Mouse (Mus musculus) liver, embryonic 11.5 days (tissue): Measurements from ENCODE around the gene Gatad2b. TPM values are rescaled to one million over a fixed set of nuclear protein-coding genes. Genes with fewer than 3 reads are reported as not detected.
A peak's percentile ranks its signal among the peaks of the same experiment; 100 is the strongest.

Experiments used
- ATAC-seq: fragments of 200-750 bp; cut with Nextera tagmentation; replicated peaks from 2 replicates; pipeline ENCODE4 v1.8.0; 2017; ENCODE audit warnings: moderate number of reproducible peaks, mild to moderate bottlenecking, moderate TSS enrichment, moderate library complexity; ENCODE audit not compliant: low FRiP score
- DNase-seq: peaks from one replicate; pipeline ENCODE4 v3.0.0-alpha.2; 2017; ENCODE audit warnings: low spot score
- H3K27ac ChIP-seq: fragments of 300-500 bp; sonication (generic); 2 replicates; pipeline ENCODE4 v1.5.1; 2014; ENCODE audit warnings: mild to moderate bottlenecking, low read depth, low read length, control low read depth
- H3K27me3 ChIP-seq: fragments of 300-500 bp; sonication (generic); replicated peaks from 2 replicates; pipeline ENCODE4 v1.6.1; 2014; ENCODE audit warnings: low read length, mixed read lengths; ENCODE audit not compliant: control insufficient read depth, insufficient read depth
- H3K36me3 ChIP-seq: fragments of 300-500 bp; sonication (generic); 2 replicates; pipeline ENCODE4 v1.6.1; 2014; ENCODE audit warnings: mild to moderate bottlenecking, low read length, moderate library complexity, mixed read lengths; ENCODE audit not compliant: control insufficient read depth, insufficient read depth
- H3K4me1 ChIP-seq: fragments of 300-500 bp; sonication (generic); replicated peaks from 2 replicates; pipeline ENCODE4 v1.6.1; 2014; ENCODE audit warnings: low read length, mixed read lengths; ENCODE audit not compliant: control insufficient read depth, insufficient read depth
- H3K4me2 ChIP-seq: fragments of 300-500 bp; sonication (generic); 2 replicates; pipeline ENCODE4 v1.6.1; 2014; ENCODE audit warnings: mild to moderate bottlenecking, control low read depth, moderate library complexity
- H3K4me3 ChIP-seq: fragments of 300-500 bp; sonication (generic); 2 replicates; pipeline ENCODE4 v1.5.1; 2014; ENCODE audit warnings: low read depth, low read length, control low read depth
- H3K9ac ChIP-seq: fragments of 300-500 bp; sonication (generic); 2 replicates; pipeline ENCODE4 v1.6.1; 2014; ENCODE audit warnings: low read depth, low read length, control low read depth
- H3K9me3 ChIP-seq: fragments of 300-500 bp; sonication (generic); 2 replicates; pipeline ENCODE4 v1.6.1; 2016; ENCODE audit warnings: low read length, inconsistent platforms, mixed read lengths; ENCODE audit not compliant: control insufficient read depth
- WGBS: fragments of 180-500 bp; shearing (Covaris S2); extraction: QIAGEN DNeasy Blood & Tissue Kit; methylation state at CpG from one replicate; pipeline ENCODE4 v1.1.7; 2014; 5-methylcytosine and 5-hydroxymethylcytosine counted together
- polyA plus RNA-seq: library from polyadenylated mRNA; unstranded; fragments of >200 nt; fragmentation: Nextera tagmentation; extraction: Ambion mirVana; gene quantifications from 2 replicates; pipeline ENCODE4 v1.2.1, GENCODE M21; 2014

Gene Gatad2b
- polyA plus RNA-seq, 1 experiment from 2014 or later: 8.2 TPM

GRCm38 (mm10) chr3:90264687-90265033 lies 28.3 kb upstream of the Gatad2b start:
- 28% methylated on average over 10 of the region's 10 CpGs for WGBS
- Histone ChIP-seq H3K4me2 (peak overlapping the region; percentile 96), H3K9ac (peak overlapping the region; percentile 91), H3K4me3 (peak overlapping the region; percentile 74), H3K27ac (peak overlapping the region; percentile 94; the same call in 1 of the 2 replicates), H3K4me1 (peaks cover 25% of the 10 kb centered on the region), H3K27me3 (no peaks in the 10 kb centered on the region), H3K9me3 (no peaks in the 10 kb centered on the region), H3K36me3 (peaks cover 18% of the 10 kb centered on the region)
- no peak for DNase-seq
- ATAC-seq: no peak

- H3K27me3 ChIP-seq: no peaks in the 10 kb centered on the region
- H3K27ac ChIP-seq: peak within 1 kb of the TSS; percentile 94
- peaks cover 25% of the 10 kb centered on the region for H3K4me1 ChIP-seq
- under 1% methylated on average over 84 of the region's 87 CpGs for WGBS
- H3K36me3 ChIP-seq: peaks cover 14% of the 10 kb centered on the region
- H3K4me2 ChIP-seq: peak within 1 kb of the TSS; percentile 96
- peak within 1 kb of the TSS; percentile 91 for H3K9ac ChIP-seq
- H3K9me3 ChIP-seq: no peaks in the 10 kb centered on the region
- DNase-seq (peak; percentile 92), ATAC-seq (peak; percentile 92)
- peak within 1 kb of the TSS; percentile 74 for H3K4me3 ChIP-seq
Measured at GRCm38 (mm10) chr3:90265034-90265931, 27.7 kb upstream of the Gatad2b start, which contains the start of gene Dennd4b. Dennd4b (plus strand) TSS chr3:90265185.

GRCm38 (mm10) chr3:90265932-90266741 lies 26.8 kb upstream of the Gatad2b start:
- peak; percentile 36 for ATAC-seq
- WGBS: 16% methylated on average over 16 of the region's 16 CpGs
- peak overlapping the region; percentile 96 for H3K4me2 ChIP-seq

GRCm38 (mm10) chr3:90266901-90267775 lies 25.8 kb upstream of the Gatad2b start:
- WGBS: 88% methylated on average over 20 of the region's 20 CpGs

More at GRCm38 (mm10) chr3:90265932-90266741, 26.8 kb upstream of the Gatad2b start:
- H3K4me1 ChIP-seq: peaks cover 25% of the 10 kb centered on the region
- H3K9me3 ChIP-seq: no peaks in the 10 kb centered on the region
- H3K27ac ChIP-seq: peak overlapping the region; percentile 94
- DNase-seq: no peak
- H3K4me3 ChIP-seq: peak overlapping the region; percentile 74
- H3K9ac ChIP-seq: peak overlapping the region; percentile 91
- no peaks in the 10 kb centered on the region for H3K27me3 ChIP-seq
- H3K36me3 ChIP-seq: peaks cover 9% of the 10 kb centered on the region

GRCm38 (mm10) chr3:90268190-90268589 lies 24.8 kb upstream of the Gatad2b start:
- 95% methylated on average over 11 of the region's 11 CpGs for WGBS
- no peak overlapping the region for H3K4me2 ChIP-seq
- no peak overlapping the region for H3K4me3 ChIP-seq
- peaks cover 12% of the 10 kb centered on the region for H3K36me3 ChIP-seq
- ATAC-seq: no peak
- no peaks in the 10 kb centered on the region for H3K9me3 ChIP-seq
- peaks cover 25% of the 10 kb centered on the region for H3K4me1 ChIP-seq
- DNase-seq: no peak
- no peak overlapping the region for H3K27ac ChIP-seq
- H3K9ac ChIP-seq: no peak overlapping the region
- no peaks in the 10 kb centered on the region for H3K27me3 ChIP-seq

More at GRCm38 (mm10) chr3:90266901-90267775, 25.8 kb upstream of the Gatad2b start:
- H3K4me2 ChIP-seq: peak overlapping the region; percentile 96
- H3K27me3 ChIP-seq: no peaks in the 10 kb centered on the region
- no peaks in the 10 kb centered on the region for H3K9me3 ChIP-seq
- DNase-seq (no peak), ATAC-seq (no peak)
- H3K27ac ChIP-seq: peak overlapping the region; percentile 94
- peaks cover 11% of the 10 kb centered on the region for H3K36me3 ChIP-seq
- H3K4me1 ChIP-seq: peaks cover 25% of the 10 kb centered on the region
- peak overlapping the region; percentile 91 for H3K9ac ChIP-seq
- H3K4me3 ChIP-seq: peak overlapping the region; percentile 74

GRCm38 (mm10) chr3:90268971-90269370 lies 24.0 kb upstream of the Gatad2b start:
- no peak for ATAC-seq
- H3K27ac ChIP-seq: no peak overlapping the region
- peaks cover 10% of the 10 kb centered on the region for H3K36me3 ChIP-seq
- no peak overlapping the region for H3K4me3 ChIP-seq
- no peak overlapping the region for H3K4me2 ChIP-seq
- 91% methylated on average over 16 of the region's 16 CpGs for WGBS
- peaks cover 25% of the 10 kb centered on the region for H3K4me1 ChIP-seq
- DNase-seq: no peak
- H3K27me3 ChIP-seq: no peaks in the 10 kb centered on the region
- H3K9me3 ChIP-seq: no peaks in the 10 kb centered on the region
- no peak overlapping the region for H3K9ac ChIP-seq

- Histone ChIP-seq H3K4me2 (no peak overlapping the region), H3K36me3 (peaks cover 10% of the 10 kb centered on the region), H3K27ac (no peak overlapping the region), H3K9ac (no peak overlapping the region), H3K4me3 (no peak overlapping the region), H3K9me3 (no peaks in the 10 kb centered on the region), H3K4me1 (peaks cover 19% of the 10 kb centered on the region), H3K27me3 (no peaks in the 10 kb centered on the region)
- 96% methylated on average over 8 of the region's 8 CpGs for WGBS
- no peak for DNase-seq
- no peak for ATAC-seq
Measured at GRCm38 (mm10) chr3:90270784-90271183, 22.2 kb upstream of the Gatad2b start.

- H3K36me3 ChIP-seq: peaks cover 10% of the 10 kb centered on the region
- no peaks in the 10 kb centered on the region for H3K27me3 ChIP-seq
- ATAC-seq: no peak
- no peak overlapping the region for H3K4me2 ChIP-seq
- no peak overlapping the region for H3K27ac ChIP-seq
- no peaks in the 10 kb centered on the region for H3K9me3 ChIP-seq
- WGBS: 83% methylated on average over 9 of the region's 9 CpGs
- H3K9ac ChIP-seq: no peak overlapping the region
- H3K4me3 ChIP-seq: no peak overlapping the region
- DNase-seq: no peak
- peaks cover 8% of the 10 kb centered on the region; the same call in 1 of the 2 replicates for H3K4me1 ChIP-seq
Measured at GRCm38 (mm10) chr3:90272170-90272569, 20.8 kb upstream of the Gatad2b start.
